Mouse (Mus musculus): ENCODE results near the gene Ddx43. TPM values are rescaled to one million over a fixed set of nuclear protein-coding genes. Genes with fewer than 3 reads are reported as not detected.
"Not testable (repeated sequence)": the region's sequence is repeated elsewhere in the genome, so short reads cannot be mapped to it uniquely, and the experiment has no call there.

The Ddx43 gene
- 0.23 TPM in 2 replicates for polyA plus RNA-seq (2015; fragmentation: Nextera tagmentation; extraction: Ambion mirVana)

GRCm38 (mm10) chr9:78395630-78396351 lies at the start of gene Ddx43:
Ddx43 (plus strand) TSS chr9:78395777.
- DNase-seq (ENCODE audit: low spot score) = peak; percentile 33

GRCm38 (mm10) chr9:78347004-78347403 lies 48.6 kb upstream of the Ddx43 start:
- no peak for DNase-seq (ENCODE audit: low spot score)

- DNase-seq (ENCODE audit: low spot score) = not testable (repeated sequence)
These were observed 47.2 kb upstream of the Ddx43 start for GRCm38 (mm10) chr9:78348206-78349004.

GRCm38 (mm10) chr9:78349141-78349540 lies 46.4 kb upstream of the Ddx43 start:
- DNase-seq (ENCODE audit: low spot score) = not testable (repeated sequence)

DNA sequence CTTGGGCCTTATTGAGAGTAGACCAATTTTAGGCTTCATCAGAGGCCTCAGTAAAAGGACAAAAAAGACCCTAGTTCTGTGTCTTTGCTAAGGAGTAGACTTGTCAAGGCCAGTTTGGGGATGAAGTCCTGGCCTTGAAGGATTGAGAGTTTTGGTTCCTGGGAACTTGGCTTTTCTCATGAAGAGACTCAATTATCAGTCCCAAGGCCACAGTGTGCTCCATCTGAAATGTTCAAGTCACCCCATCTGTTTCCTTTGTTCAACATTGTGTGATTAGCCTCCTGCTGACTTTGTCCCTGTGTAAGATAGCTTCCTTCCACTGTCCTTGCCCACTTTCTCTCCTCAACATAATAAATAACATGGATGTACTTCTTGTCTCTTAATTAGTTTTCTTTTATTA lies 45.6 kb upstream of the Ddx43 start:
- not testable (repeated sequence) for DNase-seq (ENCODE audit: low spot score)

DNA sequence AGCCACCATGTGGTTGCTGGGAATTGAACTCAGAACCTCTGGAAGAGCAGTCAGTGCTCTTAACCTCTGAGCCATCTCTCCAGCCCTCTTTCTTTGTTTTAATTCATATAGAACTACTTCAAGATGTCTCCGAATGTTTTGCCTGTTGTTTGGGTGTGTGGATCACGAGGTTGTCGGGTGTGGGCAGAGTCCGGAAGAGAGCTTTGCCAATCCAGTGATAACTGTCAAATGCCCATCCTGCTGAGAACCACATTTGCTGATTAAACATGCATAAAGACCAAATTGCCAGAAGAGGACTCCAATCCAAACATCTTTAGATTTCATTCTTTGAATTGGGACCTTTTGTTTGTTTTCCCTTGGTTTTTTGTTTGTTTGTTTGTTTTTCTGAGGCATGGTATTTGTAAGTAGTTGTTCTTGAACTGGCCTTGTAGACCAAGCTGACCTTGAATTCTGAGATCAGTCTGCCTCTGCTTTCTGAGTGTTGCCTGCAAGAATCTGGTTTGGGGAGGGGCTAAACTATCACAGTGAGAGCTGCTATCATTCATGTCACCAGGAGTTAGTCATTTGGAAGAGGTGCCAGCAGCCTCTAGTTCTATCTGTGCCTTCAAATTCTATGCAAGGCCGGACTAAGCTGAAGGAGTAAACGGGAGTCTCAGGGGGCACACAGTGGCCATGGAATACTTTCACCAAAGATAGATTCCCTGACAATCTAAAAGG lies 43.9 kb upstream of the Ddx43 start:
- DNase-seq (ENCODE audit: low spot score) = no peak

GRCm38 (mm10) chr9:78354665-78355578 lies 40.7 kb upstream of the Ddx43 start:
- DNase-seq (ENCODE audit: low spot score) = no peak

DNA sequence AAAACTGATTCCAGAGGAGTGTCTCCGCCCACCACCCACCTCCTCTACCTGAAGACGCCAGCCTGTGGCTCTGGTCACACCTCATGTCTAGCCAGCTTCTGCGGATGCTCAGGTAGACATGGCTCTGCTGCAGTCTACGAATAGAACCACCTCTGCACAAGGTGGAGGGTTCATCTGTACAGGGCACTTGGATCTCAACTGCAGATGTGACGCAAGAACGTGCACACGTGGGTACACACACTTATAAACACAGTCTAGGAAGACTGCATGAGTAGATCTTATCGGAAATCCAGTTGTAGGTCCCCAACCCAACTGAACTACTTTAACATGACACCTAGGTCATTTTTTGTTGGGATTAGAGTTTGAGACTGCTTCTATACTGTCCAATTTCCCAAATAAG lies 40.0 kb upstream of the Ddx43 start, which contains the start of gene Gsta2:
Gene Gsta2 (minus strand): TSS at position 178 of the 400 bp plus-strand sequence.
- DNase-seq (ENCODE audit: low spot score) = no peak

DNA sequence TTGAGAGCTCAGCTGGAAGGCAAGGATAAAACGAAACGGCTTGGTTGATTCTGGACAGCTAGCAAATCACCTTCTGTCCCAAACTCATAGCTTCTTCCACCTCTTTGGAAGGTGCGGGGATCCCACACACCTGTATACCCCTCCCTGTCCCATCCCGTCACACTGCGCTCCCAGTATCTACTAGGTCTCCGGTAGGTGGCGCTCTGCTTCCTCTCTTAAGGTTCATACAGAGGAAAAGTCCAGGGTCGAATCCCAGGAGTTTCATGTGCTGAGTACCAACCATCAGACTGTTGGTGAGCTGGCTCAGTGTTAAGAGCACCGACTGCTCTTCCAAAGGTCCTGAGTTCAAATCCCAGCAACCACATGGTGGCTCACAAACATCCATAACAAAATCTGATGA lies 37.5 kb upstream of the Ddx43 start:
- peak; percentile 44 for DNase-seq (ENCODE audit: low spot score)

DNA sequence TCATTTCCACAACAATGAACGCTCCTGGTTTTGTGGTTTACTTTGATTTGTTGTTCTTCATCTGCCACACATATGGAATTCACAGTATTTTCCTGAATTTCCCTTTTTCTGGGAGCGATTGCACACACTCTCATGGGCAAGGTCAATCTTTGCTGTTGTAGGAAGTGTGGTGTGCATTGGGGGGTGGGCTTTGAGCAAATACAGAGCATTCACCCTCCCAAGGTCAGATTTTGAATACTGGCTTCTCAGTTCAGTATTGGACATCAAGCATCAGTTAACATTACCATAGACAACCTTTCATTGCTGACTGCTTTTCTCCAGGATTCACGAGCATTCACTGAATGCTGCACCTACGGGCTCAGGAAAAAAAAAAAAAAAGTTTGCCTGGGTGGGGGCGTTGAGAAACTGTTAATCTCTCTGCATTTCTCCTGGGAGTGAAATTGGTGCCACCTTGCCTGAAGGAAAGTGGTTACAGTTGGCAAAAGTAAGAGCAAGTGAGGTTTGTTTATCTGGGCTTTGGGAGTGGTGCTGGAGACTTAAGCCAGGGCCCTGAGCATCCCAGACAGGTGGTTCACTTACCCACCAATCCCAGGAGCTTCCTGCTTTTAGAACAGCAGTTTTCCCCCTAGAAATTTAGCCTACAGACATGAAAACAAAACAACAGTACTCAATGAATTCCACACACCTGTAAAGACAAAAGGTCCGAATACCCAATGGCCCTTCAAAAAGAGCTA lies 35.7 kb upstream of the Ddx43 start:
- DNase-seq (ENCODE audit: low spot score) = no peak

- no peak for DNase-seq (ENCODE audit: low spot score)
These were observed 35.1 kb upstream of the Ddx43 start for GRCm38 (mm10) chr9:78360484-78360872.

- DNase-seq (ENCODE audit: low spot score) = no peak
These were observed 32.2 kb upstream of the Ddx43 start for GRCm38 (mm10) chr9:78363374-78363773.

GRCm38 (mm10) chr9:78364701-78365100 lies 30.9 kb upstream of the Ddx43 start:
- DNase-seq (ENCODE audit: low spot score) = no peak

- no peak for DNase-seq (ENCODE audit: low spot score)
These were observed 29.6 kb upstream of the Ddx43 start for GRCm38 (mm10) chr9:78365850-78366544.

DNA sequence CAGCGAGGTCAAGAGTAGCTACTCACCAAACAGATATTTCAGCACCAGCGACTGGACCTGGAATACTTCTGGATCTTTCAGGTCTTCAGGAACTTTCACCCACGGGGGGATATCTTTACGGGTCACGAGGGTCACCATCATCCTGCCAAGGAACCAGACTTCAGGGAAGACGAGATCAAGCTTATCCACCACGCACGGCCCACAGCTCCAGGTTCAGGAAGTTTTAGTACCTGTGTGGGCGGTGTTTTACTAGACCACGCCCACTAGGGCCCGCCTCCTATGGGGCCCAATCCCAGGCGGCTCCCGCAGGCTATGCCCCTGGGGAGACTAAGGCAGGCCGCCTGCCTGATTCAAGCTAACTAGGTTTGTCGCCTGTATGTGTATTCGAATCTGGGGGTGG lies 27.6 kb upstream of the Ddx43 start, which contains the start of gene Dppa5a:
Gene Dppa5a (minus strand): TSS at position 219 of the 400 bp plus-strand sequence.
- DNase-seq (ENCODE audit: low spot score) = not testable (repeated sequence)

GRCm38 (mm10) chr9:78368671-78369293 lies 26.8 kb upstream of the Ddx43 start:
- no peak for DNase-seq (ENCODE audit: low spot score)

DNA sequence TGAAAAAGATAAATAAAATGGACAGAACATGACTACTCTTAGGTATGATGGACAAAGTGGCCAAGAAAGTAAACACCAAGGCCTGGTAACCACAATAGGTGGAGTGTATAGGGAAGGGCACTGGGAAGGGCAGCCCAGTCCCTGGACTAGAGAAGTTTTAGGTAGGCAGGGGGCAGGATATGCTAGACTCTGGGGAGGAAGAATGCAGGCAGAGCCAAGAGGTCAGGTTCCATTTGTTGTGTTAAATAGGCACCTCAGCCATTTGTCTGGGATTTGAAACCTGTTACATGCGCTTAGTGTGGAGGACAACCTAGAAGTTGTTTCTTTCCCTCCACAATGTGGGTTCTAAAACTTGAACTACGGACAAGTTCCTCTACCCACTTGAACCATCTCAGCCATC lies 26.2 kb upstream of the Ddx43 start:
- DNase-seq (ENCODE audit: low spot score) = no peak

- no peak for DNase-seq (ENCODE audit: low spot score)
These were observed 25.8 kb upstream of the Ddx43 start for GRCm38 (mm10) chr9:78369786-78370185.

DNA sequence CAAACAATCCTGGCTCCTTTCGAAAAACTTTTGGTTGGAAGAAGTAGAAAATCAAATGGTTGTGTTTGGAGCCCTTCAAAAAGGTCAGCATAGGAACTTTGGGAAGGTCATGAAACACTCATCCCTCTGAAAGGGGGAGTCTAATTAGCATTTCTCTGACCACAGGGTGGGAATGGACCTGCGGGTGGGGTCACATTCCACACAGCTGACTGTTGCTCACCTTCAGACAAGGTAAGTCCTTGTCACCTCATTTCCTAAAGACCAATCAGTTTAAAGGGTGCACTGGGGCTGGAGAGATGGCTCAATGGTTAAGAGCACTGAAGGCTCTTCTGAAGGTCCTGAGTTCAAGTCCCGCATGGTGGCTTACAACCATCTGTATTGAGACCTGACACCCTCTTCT lies 24.1 kb upstream of the Ddx43 start:
- no peak for DNase-seq (ENCODE audit: low spot score)
